Mouse (Mus musculus) MEL-GATA-1-ER (cell line): ENCODE measurements at regions not wholly inside any gene's neighbourhood (a gene's known extent, or its start where the extent isn't known, plus 50 kb on each side); places are given as distances from the start of the nearest gene placed in this dataset.

Source experiments
- DNase-seq: peaks from one replicate; pipeline ENCODE4 v3.0.0-alpha.2; 2012; ENCODE audit warnings: low read depth; ENCODE audit errors: extremely low read depth

GRCm38 (mm10) chr4:102657244-102657643, 83.9 kb upstream of the Sgip1 start:
- DNase-seq, result peak; percentile 80

- no peak for DNase-seq
Observed at GRCm38 (mm10) chr4:102658578-102658977, 82.5 kb upstream of the Sgip1 start.

- no peak for DNase-seq
Observed at GRCm38 (mm10) chr4:102663617-102664016, 77.5 kb upstream of the Sgip1 start.

- no peak for DNase-seq
Observed at GRCm38 (mm10) chr4:102682190-102682589, 58.9 kb upstream of the Sgip1 start.

- no peak for DNase-seq
Observed at GRCm38 (mm10) chr4:102685045-102685444, 56.1 kb upstream of the Sgip1 start.

GRCm38 (mm10) chr4:102688378-102688777, 52.7 kb upstream of the Sgip1 start:
- DNase-seq, result no peak
